Mouse (Mus musculus) CH12.LX (cell line): ENCODE measurements at regions not wholly inside any gene's neighbourhood (a gene's known extent, or its start where the extent isn't known, plus 50 kb on each side); places are given as distances from the start of the nearest gene placed in this dataset.

ENCODE experiments used
- DNase-seq: peaks from one replicate; pipeline ENCODE4 v3.0.0-alpha.2; 2013; ENCODE audit errors: extremely low read depth
- H3K27ac ChIP-seq: 2 replicates; pipeline ENCODE4 v1.5.1; 2012; ENCODE audit warnings: low read depth, mild to moderate bottlenecking, control low read depth, moderate library complexity; ENCODE audit not compliant: insufficient read depth
- H3K27me3 ChIP-seq: replicated peaks from 2 replicates; pipeline ENCODE3; 2012; ENCODE audit warnings: inconsistent platforms
- H3K36me3 ChIP-seq, 2 experiments: replicated peaks in 1 of 2; 2 replicates each; pipeline versions ENCODE3 to v1.6.1; 2012; ENCODE audit warnings: inconsistent platforms in 1 of 2, low read length in 1 of 2, mild to moderate bottlenecking in 1 of 2, mixed read lengths in 1 of 2, moderate library complexity in 1 of 2; ENCODE audit not compliant: control insufficient read depth in 1 of 2, insufficient read depth in 1 of 2
- H3K4me1 ChIP-seq, 2 experiments: 2 replicates each; pipeline ENCODE4 v1.6.1; 2012; ENCODE audit warnings: inconsistent platforms in 1 of 2, moderate library complexity in 1 of 2; ENCODE audit not compliant: insufficient read depth in 2 of 2, control insufficient read depth in 1 of 2
- H3K4me2 ChIP-seq: 2 replicates; pipeline ENCODE4 v1.6.1; 2012; ENCODE audit warnings: low read depth, mild to moderate bottlenecking, control low read depth; ENCODE audit not compliant: poor library complexity, insufficient read depth, severe bottlenecking
- H3K4me3 ChIP-seq, 3 experiments: fragments of 150-350 bp in 1 of 3; sonication (generic) in 1 of 3; replicated peaks in 1 of 3; 2 replicates each; pipeline versions ENCODE3 to v1.5.1; 2011 to 2012; ENCODE audit warnings: low read depth in 2 of 3, low read length in 2 of 3, mild to moderate bottlenecking in 2 of 3, moderate library complexity in 2 of 3, control low read depth in 1 of 3, improper control_type of control experiment in 1 of 3, inconsistent platforms in 1 of 3, mixed read lengths in 1 of 3; ENCODE audit not compliant: poor library complexity in 1 of 3
- H3K79me2 ChIP-seq: replicated peaks from 2 replicates; pipeline ENCODE4 v1.6.1; 2012; ENCODE audit warnings: mild to moderate bottlenecking, moderate library complexity; ENCODE audit not compliant: control insufficient read depth, poor library complexity, insufficient read depth, severe bottlenecking; ENCODE audit errors: extremely low read depth
- H3K9ac ChIP-seq: 2 replicates; pipeline ENCODE4 v1.6.1; 2012; ENCODE audit warnings: low read depth, mild to moderate bottlenecking, control low read depth, moderate library complexity; ENCODE audit not compliant: insufficient read depth
- H3K9me3 ChIP-seq: replicated peaks from 2 replicates; pipeline ENCODE3; 2012; ENCODE audit warnings: low read length, inconsistent platforms, mixed read lengths
- BHLHE40 ChIP-seq: IDR thresholded peaks from 2 replicates; pipeline ENCODE4 v1.6.1; 2011; ENCODE audit warnings: mild to moderate bottlenecking, low read depth, low read length, improper control_type of control experiment
- CHD2 ChIP-seq: IDR thresholded peaks from 2 replicates; pipeline ENCODE4 v1.6.1; 2011; ENCODE audit warnings: low read length, improper control_type of control experiment
- CTCF ChIP-seq, 2 experiments: IDR thresholded peaks in 1 of 2; conservative IDR thresholded peaks in 1 of 2; 2 replicates each; pipeline ENCODE4 v1.5.1; 2011 to 2012; ENCODE audit warnings: low read depth in 2 of 2, low read length in 2 of 2, improper control_type of control experiment in 1 of 2, inconsistent platforms in 1 of 2, mild to moderate bottlenecking in 1 of 2, moderate library complexity in 1 of 2
- E2F4 ChIP-seq: IDR thresholded peaks from 2 replicates; pipeline ENCODE4 v1.6.1; 2011; ENCODE audit warnings: low read depth, low read length, improper control_type of control experiment; ENCODE audit not compliant: insufficient replicate concordance
- ELF1 ChIP-seq: IDR thresholded peaks from 2 replicates; pipeline ENCODE4 v1.6.1; 2014; ENCODE audit warnings: low read depth, mild to moderate bottlenecking, inconsistent platforms, low read length, improper control_type of control experiment
- EP300 ChIP-seq: IDR thresholded peaks from 2 replicates; pipeline ENCODE4 v1.6.1; 2011; ENCODE audit warnings: low read length, improper control_type of control experiment
- ETS1 ChIP-seq: conservative IDR thresholded peaks from 2 replicates; pipeline ENCODE4 v1.6.1; 2012; ENCODE audit warnings: low read depth, mild to moderate bottlenecking, inconsistent platforms, low read length, improper control_type of control experiment, moderate library complexity
- GABPA ChIP-seq: IDR thresholded peaks from 2 replicates; pipeline ENCODE4 v1.6.1; 2012; ENCODE audit warnings: low read depth, low read length, improper control_type of control experiment, inconsistent platforms; ENCODE audit not compliant: insufficient replicate concordance
- HCFC1 ChIP-seq: IDR thresholded peaks from 2 replicates; pipeline ENCODE4 v1.6.1; 2012; ENCODE audit warnings: low read depth, mild to moderate bottlenecking, inconsistent platforms, low read length, improper control_type of control experiment
- IRF4 ChIP-seq: IDR thresholded peaks from 2 replicates; pipeline ENCODE4 v1.6.1; 2014; ENCODE audit warnings: low read depth, mild to moderate bottlenecking, inconsistent platforms, low read length, improper control_type of control experiment
- JUN ChIP-seq: IDR thresholded peaks from 2 replicates; pipeline ENCODE4 v1.6.1; 2011; ENCODE audit warnings: low read depth, mild to moderate bottlenecking, low read length, improper control_type of control experiment, moderate library complexity; ENCODE audit not compliant: insufficient read depth
- JUND ChIP-seq: conservative IDR thresholded peaks from 2 replicates; pipeline ENCODE4 v1.6.1; 2011; ENCODE audit warnings: low read depth, low read length, improper control_type of control experiment
- KAT2A ChIP-seq: IDR thresholded peaks from 2 replicates; pipeline ENCODE4 v1.6.1; 2012; ENCODE audit warnings: low read length, improper control_type of control experiment, inconsistent platforms; ENCODE audit not compliant: insufficient replicate concordance
- MAFK ChIP-seq: IDR thresholded peaks from 2 replicates; pipeline ENCODE4 v1.6.1; 2011; ENCODE audit warnings: low read length, improper control_type of control experiment; ENCODE audit not compliant: insufficient replicate concordance
- MAX ChIP-seq: IDR thresholded peaks from 2 replicates; pipeline ENCODE4 v1.6.1; 2011; ENCODE audit warnings: low read length, improper control_type of control experiment
- MEF2A ChIP-seq: IDR thresholded peaks from 2 replicates; pipeline ENCODE4 v1.6.1; 2014; ENCODE audit warnings: low read depth, mild to moderate bottlenecking, inconsistent platforms, low read length, improper control_type of control experiment, borderline replicate concordance
- MXI1 ChIP-seq: IDR thresholded peaks from 2 replicates; pipeline ENCODE4 v1.6.1; 2011; ENCODE audit warnings: mild to moderate bottlenecking, low read depth, low read length, improper control_type of control experiment
- NELFE ChIP-seq: IDR thresholded peaks from 2 replicates; pipeline ENCODE4 v1.6.1; 2011; ENCODE audit warnings: low read depth, low read length, improper control_type of control experiment
- NRF1 ChIP-seq: IDR thresholded peaks from 2 replicates; pipeline ENCODE4 v1.6.1; 2014; ENCODE audit warnings: low read depth, mild to moderate bottlenecking, inconsistent platforms, low read length, improper control_type of control experiment, moderate library complexity
- PAX5 ChIP-seq: IDR thresholded peaks from 2 replicates; pipeline ENCODE4 v1.6.1; 2012; ENCODE audit warnings: low read length, inconsistent platforms, mixed read lengths
- POLR2A ChIP-seq: IDR thresholded peaks from 2 replicates; pipeline ENCODE4 v1.6.1; 2011; ENCODE audit warnings: low read depth, mild to moderate bottlenecking, improper control_type of control experiment, low read length
- POLR2AphosphoS2 ChIP-seq: IDR thresholded peaks from 2 replicates; pipeline ENCODE4 v1.6.1; 2011; ENCODE audit warnings: low read depth, low read length, improper control_type of control experiment
- RAD21 ChIP-seq: IDR thresholded peaks from 2 replicates; pipeline ENCODE4 v1.6.1; 2011; ENCODE audit warnings: low read depth, mild to moderate bottlenecking, low read length, improper control_type of control experiment, moderate library complexity
- RCOR1 ChIP-seq: conservative IDR thresholded peaks from 2 replicates; pipeline ENCODE4 v1.6.1; 2012; ENCODE audit warnings: low read depth, mild to moderate bottlenecking, inconsistent platforms, low read length, improper control_type of control experiment
- SMC3 ChIP-seq: IDR thresholded peaks from 2 replicates; pipeline ENCODE4 v1.6.1; 2011; ENCODE audit warnings: low read depth, low read length, improper control_type of control experiment
- TBP ChIP-seq: conservative IDR thresholded peaks from 2 replicates; pipeline ENCODE4 v1.6.1; 2011; ENCODE audit warnings: low read depth, low read length, improper control_type of control experiment
- TCF12 ChIP-seq: IDR thresholded peaks from 2 replicates; pipeline ENCODE4 v1.6.1; 2014; ENCODE audit warnings: low read depth, mild to moderate bottlenecking, inconsistent platforms, low read length, improper control_type of control experiment
- USF1 ChIP-seq: IDR thresholded peaks from 2 replicates; pipeline ENCODE4 v1.6.1; 2014; ENCODE audit warnings: low read depth, mild to moderate bottlenecking, inconsistent platforms, low read length, improper control_type of control experiment
- ZKSCAN1 ChIP-seq: IDR thresholded peaks from 2 replicates; pipeline ENCODE4 v1.6.1; 2012; ENCODE audit warnings: low read depth, inconsistent platforms, low read length, improper control_type of control experiment, borderline replicate concordance
- ZNF384 ChIP-seq: IDR thresholded peaks from 2 replicates; pipeline ENCODE4 v1.6.1; 2012; ENCODE audit warnings: low read depth, low read length, improper control_type of control experiment, inconsistent platforms
- dilution Hi-C: fragments of 300-500 bp; cut with MboI; formaldehyde crosslinking; loops from 2 replicates; pipeline ENCODE4 v1.14.3; 2020; ENCODE audit warnings: low sequenced_read_pairs; ENCODE audit not compliant: extremely low pct_unique_long_range_greater_than_20kb, extremely low pct_ligation_motif_present
- in situ Hi-C: fragments of 300-500 bp; cut with MboI; formaldehyde crosslinking; loops from 3 replicates; pipeline ENCODE4 v1.14.3; 2019; ENCODE audit warnings: low sequenced_read_pairs, low pct_ligation_motif_present, low pct_unique_long_range_greater_than_20kb, mixed read lengths

DNA sequence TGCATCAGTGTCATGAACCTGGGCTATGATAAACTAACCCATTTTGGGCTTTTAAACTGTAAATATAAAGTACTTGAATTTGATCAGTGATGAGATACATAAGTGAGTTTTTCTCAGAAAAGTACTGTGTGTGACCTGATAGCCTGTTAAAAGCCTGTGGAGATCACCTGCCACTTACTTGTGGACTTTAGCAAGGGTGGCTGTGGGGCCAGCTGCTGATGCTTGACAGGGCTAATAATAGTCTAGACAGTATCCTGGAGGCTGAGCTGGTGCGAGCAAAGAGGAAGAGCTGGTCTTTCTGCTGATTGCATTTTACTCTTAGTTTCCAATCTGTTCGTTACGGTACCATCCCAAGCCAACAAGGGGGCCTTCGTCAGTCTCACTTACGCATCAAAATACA, 60.0 kb upstream of the Mbip start:
- Histone ChIP-seq H3K27me3 (no peaks in the 10 kb centered on the region), H3K9ac (peak overlapping the region; percentile 99), H3K79me2 (no peaks in the 10 kb centered on the region), H3K9me3 (no peaks in the 10 kb centered on the region), H3K27ac (peak overlapping the region; percentile 54), H3K4me2 (peak overlapping the region; percentile 62), H3K4me1 (peaks cover 14 to 41% of the 10 kb centered on the region in 2 experiments), H3K36me3 (peaks cover 0 to 2% of the 10 kb centered on the region in 2 experiments), H3K4me3 (peak overlapping the region; percentile 58 to 67 (median 65))
- in situ Hi-C loops (loop anchor here (10.0 kb wide), 1 partner anchor 61 kb away; the partner anchor contains the start of gene Mbip), dilution Hi-C loops (no loop called here)
- TF ChIP-seq KAT2A (no peak), E2F4 (no peak), JUND (no peak), USF1 (no peak), ETS1 (peak; percentile 39; the same call in 1 of the 2 replicates), NELFE (no peak), SMC3 (no peak), ZKSCAN1 (no peak), PAX5 (no peak), JUN (no peak), TBP (no peak), MAX (no peak), MAFK (no peak), CTCF (conservative IDR thresholded peaks at IDR 0.05 in 1 of 2, IDR thresholded peaks at IDR 0.05 in 1 of 2; ENCODE audit: low read depth in 2 of 2, low read length in 2 of 2) (no peak), ZNF384 (no peak), BHLHE40 (peak; percentile 52; the same call in 1 of the 2 replicates), HCFC1 (no peak), ELF1 (peak; percentile 7; the same call in 1 of the 2 replicates), RAD21 (no peak), MEF2A (peak; percentile 80)
- peak; percentile 53 for DNase-seq

DNA sequence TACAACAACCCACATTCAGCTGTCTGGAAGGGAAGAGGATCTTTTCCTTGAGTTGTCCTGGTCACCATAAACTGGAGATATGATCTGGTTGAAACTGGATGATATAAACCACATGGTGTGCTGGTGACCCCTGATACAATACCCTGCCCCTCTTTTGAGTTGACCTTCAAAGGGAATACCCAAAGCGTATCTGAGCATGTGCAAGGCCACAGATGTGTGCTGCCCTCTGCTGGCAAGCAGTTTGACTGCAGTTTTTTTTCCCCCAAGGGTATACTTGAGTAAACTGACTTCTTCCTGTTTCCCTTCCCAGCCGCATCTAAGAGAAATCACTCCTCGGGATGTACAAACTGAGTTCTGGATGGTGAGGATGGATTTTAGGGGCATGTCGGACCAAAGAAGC, 59.1 kb upstream of the Mbip start:
- peak; percentile 94 for DNase-seq
- dilution Hi-C loops = no loop called here
- H3K4me3 ChIP-seq = peak overlapping the region; percentile 58 to 67 (median 65)
- TF ChIP-seq NELFE = 0 out of 2 replicates have a peak, but pooled peaks have one; percentile 55
- TF ChIP-seq E2F4 = no peak
- TF ChIP-seq CTCF (conservative IDR thresholded peaks at IDR 0.05 in 1 of 2, IDR thresholded peaks at IDR 0.05 in 1 of 2; ENCODE audit: low read depth in 2 of 2, low read length in 2 of 2) = peak; percentile 91 to 93
- no peak for TF ChIP-seq RCOR1
- TF ChIP-seq BHLHE40 = peak; percentile 61
- TF ChIP-seq GABPA = no peak
- TF ChIP-seq KAT2A = 0 out of 2 replicates have a peak, but pooled peaks have one; percentile 39
- peak; percentile 85 for TF ChIP-seq NRF1
- peak; percentile 11; the same call in 1 of the 2 replicates for TF ChIP-seq JUND
- no peak for TF ChIP-seq JUN
- peak; percentile 81 for TF ChIP-seq ELF1
- peak; percentile 41; the same call in 1 of the 2 replicates for TF ChIP-seq IRF4
- TF ChIP-seq EP300 = no peak; the same call in 1 of the 2 replicates
- no peak for TF ChIP-seq USF1
- peak; percentile 59 for TF ChIP-seq HCFC1
- no peak for TF ChIP-seq MAFK
- TF ChIP-seq MEF2A = peak; percentile 75; the same call in 1 of the 2 replicates
- TF ChIP-seq POLR2AphosphoS2 = no peak
- peak; percentile 64; the same call in 1 of the 2 replicates for TF ChIP-seq MXI1
- TF ChIP-seq POLR2A = 0 out of 2 replicates have a peak, but pooled peaks have one; percentile 31
- TF ChIP-seq TCF12 = peak; percentile 64; the same call in 1 of the 2 replicates
- no peak for TF ChIP-seq PAX5
- TF ChIP-seq ZKSCAN1 = no peak
- TF ChIP-seq CHD2 = no peak

More for the DNA sequence above, 59.1 kb upstream of the Mbip start:
- no peaks in the 10 kb centered on the region for H3K27me3 ChIP-seq
- no peaks in the 10 kb centered on the region for H3K9me3 ChIP-seq
- peaks cover 17 to 49% of the 10 kb centered on the region in 2 experiments for H3K4me1 ChIP-seq
- H3K9ac ChIP-seq = peak overlapping the region; percentile 99
- H3K36me3 ChIP-seq = peaks cover 0 to 2% of the 10 kb centered on the region in 2 experiments
- peak overlapping the region; percentile 62; the same call in 1 of the 2 replicates for H3K4me2 ChIP-seq
- H3K27ac ChIP-seq = peak overlapping the region; percentile 64
- H3K79me2 ChIP-seq = no peaks in the 10 kb centered on the region
- in situ Hi-C loops = loop anchor here (5.0 to 10.0 kb wide), 2 partner anchors 60 to 163 kb away; partner anchors contain the start of gene Mbip
